Mouse (Mus musculus) ZHBTc4 (cell line): ENCODE data around the gene Plpp7.

Experiments used
- DNase-seq: peaks from one replicate; pipeline ENCODE4 v3.0.0-alpha.2; 2011; ENCODE audit warnings: low read depth, low spot score

The Plpp7 gene

DNA sequence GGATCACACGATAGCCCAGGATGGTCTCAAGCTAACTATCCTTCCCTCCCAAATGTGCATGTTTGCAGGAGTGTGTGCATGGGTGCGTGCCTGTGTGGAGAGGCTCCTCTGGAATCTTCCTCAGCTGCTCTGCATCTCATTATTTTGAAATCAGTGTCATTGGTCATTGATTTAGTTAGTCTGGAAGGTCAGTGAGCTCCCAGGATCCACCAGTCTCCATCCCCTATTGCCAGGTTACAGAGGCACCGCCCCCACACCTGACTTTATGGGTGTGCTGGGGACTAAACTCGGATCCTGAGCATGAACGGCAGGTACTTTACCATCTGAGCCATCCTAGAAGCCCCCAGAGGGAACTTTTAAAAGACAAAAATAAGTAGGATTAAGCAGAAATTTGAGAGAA lies 7.6 kb downstream of the Plpp7 start:
- DNase-seq = peak; percentile 61

DNA sequence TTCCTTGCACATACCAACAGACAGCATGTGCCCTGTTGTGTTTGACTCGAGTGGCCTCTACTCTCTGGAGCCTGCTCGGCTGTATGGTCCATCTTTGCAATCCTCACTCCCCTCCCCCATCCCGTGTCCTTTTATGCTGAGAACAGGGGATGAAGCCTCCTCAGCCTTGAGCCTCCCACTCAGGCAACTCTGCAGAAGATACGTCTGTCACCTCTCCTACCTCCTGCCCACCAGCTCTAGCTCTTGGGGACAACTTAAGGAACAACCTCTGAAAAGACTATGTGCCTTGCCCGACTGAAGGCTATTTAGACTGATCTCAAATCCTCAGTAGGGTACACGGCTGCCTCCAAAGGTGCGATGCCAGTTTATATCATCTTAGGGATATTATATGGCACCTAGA lies 8.2 kb downstream of the Plpp7 start:
- no peak for DNase-seq

DNA sequence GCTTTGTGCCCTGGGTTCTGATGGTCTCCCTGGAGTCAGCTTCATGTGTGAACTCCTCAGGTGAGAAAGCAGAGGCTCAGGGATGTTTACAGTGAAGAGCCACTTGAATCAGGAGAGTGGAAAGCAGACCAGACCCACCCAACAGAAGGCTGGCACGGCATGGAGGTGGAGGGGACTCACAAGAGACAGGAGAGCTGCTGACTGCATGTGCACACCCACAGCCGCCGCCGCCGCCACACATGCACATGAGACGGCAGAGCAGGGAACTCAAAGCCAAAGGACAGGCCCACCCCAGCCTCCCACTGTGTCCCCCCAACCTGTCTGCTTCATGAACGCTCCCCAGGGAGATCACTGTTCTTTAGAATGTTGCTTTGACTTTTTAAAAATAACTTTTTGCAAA lies 8.8 kb downstream of the Plpp7 start:
- no peak for DNase-seq

DNA sequence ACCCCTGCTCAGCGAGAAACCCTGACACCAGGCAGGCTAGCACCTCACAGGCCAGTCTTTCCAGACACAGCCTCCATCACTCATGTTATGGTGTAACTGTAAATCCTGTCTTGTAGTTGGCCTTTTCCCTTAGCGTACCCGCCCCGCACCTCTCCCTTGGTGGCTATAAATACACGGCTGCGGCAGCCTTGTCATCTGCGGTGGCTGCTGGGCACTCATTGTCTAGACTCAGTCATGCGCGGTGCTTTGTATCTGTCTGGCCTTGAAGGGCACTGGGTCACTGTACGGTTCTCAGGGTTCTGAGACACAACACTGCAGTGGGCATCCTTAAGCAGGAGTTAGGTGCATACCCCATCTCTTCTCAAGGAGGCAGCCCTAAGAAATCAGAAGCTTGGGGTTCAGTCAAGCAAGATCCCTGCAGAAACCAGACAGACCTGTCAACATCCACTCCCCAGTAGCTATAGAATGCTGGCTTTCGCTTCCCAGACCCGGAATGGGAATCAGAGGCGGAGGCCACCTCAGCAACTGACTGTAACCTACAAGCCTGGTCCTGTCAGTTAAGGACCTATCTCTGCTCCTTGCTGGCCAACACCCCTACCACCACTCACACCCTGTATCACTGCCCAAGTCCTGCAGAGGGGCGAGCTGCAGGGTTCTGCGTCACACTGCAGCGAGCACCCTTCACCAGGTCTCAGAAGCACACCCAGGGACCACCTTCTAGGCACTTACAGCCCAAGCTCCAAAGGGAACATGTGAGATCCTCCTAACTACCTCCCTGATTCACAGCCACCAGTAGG lies 10.0 kb downstream of the Plpp7 start:
- peak; percentile 16 for DNase-seq

DNA sequence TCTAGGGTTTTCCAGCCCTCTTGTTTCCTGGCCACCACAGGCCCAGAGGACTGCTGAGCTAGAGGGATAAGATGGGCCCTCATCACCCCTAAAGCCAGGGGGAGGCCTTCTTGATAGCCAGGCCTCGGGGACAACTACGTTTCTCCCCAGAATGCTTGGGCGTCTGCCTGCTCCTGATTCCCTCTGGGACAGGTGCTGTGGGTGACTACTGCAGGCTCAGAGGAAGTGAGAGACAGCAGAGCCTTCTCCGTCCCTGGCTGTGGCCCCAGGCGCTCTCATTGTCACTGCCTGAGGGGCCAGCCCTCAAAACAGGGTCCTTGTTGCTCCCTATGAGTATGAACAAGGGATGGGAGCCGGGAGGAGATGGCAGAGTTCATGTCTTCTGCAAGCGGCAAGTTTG lies 10.6 kb downstream of the Plpp7 start:
- DNase-seq = no peak

DNA sequence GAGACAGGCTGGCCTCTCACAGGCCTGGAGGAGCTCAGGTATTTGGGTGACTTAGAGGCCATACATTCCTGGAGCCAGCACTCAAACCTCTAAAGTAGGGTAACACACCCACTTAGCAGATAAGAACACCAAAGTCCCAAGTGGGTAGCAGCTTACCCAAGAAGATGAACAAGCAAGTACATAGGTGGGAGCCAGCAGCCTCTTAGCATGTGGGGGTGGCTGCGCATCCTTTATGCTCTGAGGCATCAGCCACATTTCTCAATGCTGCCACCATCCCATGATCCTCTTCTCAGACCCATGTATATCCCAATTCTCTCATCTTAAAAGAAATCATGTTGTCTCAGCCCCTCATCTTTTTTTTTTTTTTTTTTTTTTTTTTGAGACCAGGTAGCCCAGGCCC lies 15.9 kb downstream of the Plpp7 start:
- no peak for DNase-seq

DNA sequence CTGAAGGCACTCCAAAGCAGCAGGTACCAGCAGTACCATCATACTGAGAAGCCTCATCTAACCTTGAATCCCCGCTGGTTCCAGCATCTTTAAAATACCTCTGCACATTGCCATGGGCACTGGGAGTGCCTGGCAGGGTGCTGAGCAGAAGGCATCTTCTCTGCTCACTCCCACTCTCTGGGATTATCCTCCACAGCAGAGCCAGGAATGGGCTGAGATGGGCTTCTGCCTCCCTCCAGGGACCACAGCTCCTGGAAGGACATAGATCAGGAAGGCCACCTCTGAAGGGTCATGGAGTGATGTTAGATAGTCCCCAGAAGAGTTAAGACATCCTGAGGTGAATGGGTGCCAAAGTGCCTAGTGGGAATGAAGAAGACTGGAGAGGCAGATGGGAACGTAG lies 17.2 kb downstream of the Plpp7 start:
- DNase-seq = no peak

DNA sequence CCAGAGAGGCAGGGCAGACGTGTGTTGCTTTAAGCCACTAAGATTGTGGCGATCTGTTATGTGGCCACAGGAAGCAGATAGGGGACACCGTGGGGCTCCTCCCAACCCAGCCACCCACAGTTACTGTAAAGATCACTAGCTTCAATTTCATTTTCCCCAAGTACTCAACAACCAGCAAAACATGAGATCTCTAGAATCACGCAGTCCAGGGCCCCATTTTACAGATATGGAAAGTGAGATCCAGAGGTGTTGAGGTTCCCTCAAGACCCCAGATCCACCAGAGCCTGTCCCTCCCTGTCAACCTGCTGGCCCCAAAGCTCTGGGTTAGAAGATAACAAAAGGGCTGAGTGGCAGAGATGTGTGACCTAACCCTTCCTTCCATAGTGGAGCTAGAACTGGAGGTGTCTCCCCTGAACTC lies 20.5 kb downstream of the Plpp7 start:
- no peak for DNase-seq

DNA sequence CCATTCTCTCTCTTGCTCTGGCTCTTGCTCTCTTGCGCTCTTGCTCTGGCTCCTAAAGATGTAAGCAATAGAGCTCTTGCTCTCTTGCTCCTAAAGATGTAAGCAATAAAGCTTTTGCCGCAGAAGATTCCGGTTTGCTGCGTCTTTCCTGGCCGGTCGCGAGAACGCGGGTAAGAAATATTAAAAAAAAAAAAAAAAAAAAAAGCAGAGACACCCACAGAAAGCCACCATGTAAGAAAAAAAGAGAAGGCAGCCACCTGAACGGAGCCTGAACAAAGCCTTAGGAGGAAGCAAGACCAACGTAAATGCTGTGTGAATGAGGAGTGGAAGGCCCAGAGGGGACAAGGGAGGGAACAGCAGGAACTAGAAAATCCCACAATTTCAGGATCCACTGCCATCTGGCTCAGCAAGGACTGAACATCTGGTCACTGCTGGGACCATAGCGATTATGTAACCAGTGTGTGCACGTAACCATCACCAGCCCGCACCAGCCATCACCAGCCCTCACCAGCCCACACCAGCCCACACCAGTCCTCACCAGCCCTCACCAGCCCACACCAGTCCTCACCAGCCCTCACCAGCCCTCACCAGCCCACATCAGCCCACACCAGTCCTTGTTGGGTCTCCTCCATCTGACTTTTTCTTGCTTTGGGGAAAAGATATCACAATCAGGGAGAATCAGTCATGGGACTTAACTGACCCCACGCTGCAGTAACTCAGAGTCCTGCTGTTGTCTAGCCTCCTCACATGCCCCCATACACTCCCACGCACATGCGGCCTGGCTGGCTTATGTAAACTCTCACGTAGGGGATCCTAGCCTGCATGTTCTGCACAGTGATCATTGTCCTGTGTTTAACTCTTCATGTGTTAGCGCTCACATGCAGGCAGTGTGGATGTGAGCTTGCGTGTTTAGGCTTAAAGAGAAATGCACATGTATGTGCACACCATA lies 24.7 kb downstream of the Plpp7 start:
- no peak for DNase-seq

DNA sequence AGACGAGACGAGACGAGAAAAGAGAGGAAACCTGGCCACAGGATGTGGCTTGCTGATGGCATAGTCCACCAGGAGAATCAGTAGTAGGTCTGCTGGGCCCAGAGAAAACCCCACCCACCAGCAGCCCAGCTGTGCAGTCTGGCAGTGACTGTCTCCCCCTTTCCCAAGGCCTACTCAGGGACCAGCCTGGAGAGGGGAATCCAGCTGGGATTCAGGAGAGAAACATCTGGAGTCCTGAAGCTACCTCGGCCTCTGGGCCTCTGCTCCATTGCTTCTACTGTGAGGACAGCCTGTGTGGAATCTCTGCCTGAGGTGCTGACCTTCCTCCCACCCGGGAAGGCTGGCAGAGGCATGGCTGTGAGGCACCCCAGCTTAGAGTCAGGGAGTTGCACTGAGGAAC lies 25.8 kb downstream of the Plpp7 start:
- DNase-seq = no peak

DNA sequence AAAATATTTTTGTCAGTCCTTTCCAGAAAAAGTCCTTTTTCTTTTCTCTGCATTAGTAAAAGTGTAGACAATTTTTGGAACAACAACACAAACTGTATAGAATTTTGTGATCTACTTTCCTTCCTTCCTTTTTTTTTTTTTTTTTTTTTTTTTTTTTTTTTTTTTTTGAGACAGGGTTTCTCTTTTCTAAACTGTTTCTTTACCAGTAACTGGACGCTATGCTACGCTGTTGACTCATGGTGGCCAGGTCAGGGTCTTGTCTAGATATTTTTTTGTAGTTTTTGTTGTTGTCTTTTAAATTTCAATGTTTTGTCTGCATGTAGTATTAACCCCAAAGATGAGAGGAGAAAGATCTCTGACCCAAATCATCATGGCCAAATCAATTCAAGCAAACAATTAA lies 26.5 kb downstream of the Plpp7 start:
- DNase-seq = no peak

DNA sequence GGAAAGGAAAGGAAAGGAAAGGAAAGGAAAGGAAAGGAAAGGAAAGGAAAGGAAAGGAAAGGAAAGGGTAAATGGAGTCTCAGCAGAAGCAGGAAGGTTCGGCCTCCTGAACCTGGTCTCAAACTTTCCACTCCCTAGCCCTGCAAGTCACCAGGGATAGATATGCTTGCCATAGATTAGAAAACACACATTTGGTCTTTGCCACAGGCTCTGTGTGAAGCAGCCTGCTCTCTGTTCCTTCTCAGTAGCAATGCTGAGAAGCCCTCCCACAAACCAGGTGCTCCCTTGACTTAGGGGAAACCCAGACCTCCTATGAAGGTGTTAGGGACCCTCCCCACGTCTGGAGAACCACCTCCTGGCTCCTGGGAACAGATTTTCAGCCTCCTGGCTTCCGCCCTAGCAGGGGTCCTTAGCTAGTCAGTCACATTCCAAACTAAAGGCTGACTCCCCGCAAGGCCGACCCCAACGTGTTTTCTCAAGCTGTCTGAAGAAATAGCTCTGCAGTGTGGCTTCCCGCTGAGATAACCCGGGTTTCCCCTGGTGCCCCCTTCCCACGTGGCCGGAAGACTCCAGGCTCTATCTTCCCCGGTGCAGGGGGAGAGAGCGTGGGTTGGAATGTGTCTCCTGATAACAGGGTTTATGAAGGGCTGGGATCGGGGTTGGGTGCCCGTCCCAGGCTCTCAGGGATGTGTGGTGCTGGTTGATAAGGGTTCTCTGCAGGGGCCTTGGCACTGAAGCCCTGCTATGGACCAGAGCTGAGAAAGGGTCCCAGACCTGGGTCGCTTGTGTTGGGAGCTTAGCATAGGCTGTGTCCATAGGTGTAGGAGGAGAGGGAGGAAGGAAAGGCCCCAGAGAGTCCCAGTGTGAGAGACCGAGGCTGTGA lies 32.6 kb downstream of the Plpp7 start:
- peak; percentile 21 for DNase-seq

DNA sequence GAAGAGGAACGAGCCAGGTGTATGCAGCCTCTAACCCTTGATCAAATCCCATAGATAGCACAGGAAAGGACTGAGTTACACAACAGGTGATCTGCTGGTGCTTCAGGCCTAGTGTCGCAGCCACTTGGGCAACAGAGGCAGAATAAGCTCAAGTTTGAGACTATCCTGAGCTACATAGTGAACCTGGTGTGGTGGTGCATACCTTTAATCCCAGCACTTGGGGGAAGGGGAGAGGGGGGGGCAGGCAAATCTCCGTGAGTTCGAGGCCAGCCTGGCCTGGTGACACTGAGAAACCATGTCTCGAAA lies 33.2 kb downstream of the Plpp7 start:
- DNase-seq = no peak

DNA sequence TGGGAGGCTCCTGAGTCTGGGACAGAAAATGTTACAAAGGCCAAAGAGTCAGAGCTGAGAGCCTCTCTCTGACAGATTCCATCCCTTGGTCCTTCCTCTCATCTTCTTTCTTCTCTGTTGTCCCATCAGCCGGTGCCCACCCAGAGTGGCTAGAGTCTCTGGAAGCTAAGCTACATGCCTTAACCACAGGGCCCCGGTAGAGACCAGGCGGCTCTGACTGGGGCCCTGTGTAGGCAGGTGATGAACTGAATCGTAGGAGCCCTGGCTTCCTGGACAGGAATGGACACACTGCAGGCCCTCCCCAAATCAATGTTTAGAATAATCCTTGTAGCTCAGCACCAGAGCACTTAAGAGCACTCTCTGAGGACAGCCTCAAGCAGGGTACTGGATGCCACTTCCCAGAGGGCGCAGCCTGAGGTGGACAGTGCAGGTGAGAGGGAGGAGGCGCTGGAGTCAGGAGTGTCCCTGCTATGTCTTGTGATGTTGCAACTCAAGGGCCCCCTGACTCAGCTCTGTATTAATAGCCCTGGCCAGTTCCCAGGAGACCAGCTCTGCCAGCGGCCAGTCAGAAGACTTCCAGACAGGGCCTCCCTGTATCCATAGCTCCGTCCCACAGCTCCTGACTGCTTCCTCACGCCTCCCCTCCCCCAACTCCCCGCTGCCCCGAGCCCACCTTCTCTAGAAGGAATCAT lies 34.2 kb downstream of the Plpp7 start:
- no peak for DNase-seq

DNA sequence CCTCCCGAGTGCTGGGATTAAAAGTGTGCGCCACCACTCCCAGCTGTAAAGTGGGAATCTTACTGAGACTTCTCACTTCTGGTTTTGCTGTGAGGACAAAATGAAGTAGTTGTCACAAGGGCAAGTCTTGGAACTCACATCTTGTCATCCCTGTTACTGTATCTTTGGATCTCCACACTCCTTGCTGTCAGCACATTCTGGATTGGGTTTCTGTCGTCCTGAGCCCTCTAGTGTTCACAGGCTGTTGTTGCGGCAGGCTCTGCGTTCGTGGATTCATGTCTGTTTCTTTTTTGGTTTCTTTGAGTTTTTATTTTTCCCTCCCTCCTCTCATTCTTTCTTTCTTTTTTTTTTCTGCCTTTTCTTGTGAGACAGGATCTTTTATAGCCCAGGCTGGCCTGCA lies 35.1 kb downstream of the Plpp7 start:
- DNase-seq = peak; percentile 75

DNA sequence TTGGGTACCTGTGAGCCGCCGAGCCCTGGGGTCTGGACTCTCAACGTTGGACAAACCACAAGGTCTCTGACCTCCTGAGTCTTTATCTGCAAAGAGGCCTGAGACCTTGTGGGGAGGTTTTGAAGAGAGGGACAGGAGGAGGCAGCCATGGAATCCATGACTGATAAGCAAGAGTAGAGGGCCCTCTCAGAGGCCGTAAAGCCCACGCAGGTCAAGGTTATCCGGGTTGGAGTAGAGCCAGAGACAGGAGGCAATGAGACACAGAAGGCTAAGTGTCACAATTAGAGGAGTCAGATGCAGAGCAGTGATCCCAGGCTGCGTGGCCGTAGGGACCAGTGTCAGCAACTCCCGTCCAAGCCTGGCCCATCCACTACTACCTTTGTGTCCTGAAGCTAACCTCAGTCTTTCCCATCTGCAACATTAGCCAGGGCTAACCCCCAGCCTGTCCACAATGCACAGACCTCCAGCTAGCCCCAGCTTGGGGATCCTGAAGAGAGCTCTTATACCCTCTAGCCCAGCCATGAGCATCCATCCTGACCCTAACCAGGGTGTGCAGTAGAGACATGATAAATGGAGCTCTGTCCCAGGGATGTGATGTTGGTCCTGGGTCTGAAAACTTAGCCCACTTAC lies 36.0 kb downstream of the Plpp7 start:
- no peak for DNase-seq

DNA sequence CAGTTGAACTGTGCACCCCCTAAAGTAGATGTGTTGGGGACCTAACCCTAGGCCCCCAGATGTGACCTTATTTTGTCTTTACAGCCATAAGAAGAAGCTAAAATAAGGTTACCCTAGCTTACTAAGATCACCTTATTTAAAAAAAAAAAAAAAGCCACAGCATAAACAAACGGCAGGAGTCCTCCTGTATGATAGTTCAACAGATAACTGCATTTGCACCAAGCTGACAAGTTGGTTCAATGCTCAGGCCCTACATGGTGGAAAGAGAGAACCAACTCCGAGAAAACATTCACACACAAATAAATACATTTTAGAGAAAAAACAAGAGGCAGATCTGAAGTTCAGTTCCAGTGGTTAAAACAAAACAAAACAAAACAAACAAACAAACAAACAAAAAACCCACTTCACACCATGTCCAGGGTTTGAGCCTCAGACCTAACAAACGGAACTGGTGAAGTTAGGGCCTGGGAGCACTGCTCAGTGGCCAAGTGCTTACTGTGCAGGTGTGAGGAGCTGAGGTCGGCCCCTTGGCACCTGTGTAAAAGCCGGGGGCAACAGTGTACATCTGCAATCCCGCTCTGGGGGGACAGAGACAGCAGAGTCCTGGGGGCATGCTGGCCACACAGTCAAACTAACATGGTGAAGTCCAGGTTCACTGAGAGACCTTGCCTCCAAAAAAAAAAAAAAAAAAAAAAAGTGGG lies 36.7 kb downstream of the Plpp7 start:
- peak; percentile 13 for DNase-seq

DNA sequence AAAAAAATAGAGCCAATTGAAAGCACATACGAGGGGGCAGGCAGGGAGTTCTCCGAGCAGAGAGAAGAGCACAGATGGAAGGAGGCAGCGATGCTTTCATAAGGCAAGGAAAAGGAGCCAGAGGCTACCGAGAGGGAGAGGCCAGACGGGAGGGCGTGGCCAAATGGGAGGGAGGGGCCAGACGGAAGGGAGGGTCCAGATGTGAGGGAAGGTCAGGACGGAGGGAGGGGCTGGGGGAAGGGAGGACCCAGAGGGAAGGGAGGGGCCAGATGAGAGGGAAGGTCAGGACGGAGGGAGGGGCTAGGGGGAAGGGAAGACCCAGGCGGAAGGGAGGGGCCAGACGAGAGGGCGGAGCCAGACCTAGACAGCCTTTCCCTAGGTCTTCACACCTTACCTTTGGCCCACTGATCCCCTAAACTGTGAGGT lies 37.3 kb downstream of the Plpp7 start:
- peak; percentile 99 for DNase-seq

DNA sequence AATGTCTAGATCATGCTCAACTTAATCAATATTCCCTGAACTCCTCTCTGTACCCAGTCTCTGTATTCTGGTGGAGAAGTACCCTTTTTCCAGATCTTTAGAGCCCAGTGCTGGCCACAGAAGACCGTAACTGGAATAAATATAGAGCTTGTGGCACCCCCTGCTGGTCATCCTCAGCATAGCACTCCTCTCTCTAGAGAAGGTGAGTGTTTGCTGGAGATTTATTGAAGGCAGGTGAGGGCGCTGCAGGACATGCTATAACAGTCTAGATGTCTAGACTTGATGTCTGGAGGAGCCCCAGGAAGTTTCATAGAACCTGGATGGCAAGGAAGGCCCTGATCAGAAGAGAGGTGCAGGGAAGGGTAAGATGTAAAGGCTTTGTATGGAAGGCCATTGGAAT lies 38.7 kb downstream of the Plpp7 start:
- DNase-seq = peak; percentile 92

DNA sequence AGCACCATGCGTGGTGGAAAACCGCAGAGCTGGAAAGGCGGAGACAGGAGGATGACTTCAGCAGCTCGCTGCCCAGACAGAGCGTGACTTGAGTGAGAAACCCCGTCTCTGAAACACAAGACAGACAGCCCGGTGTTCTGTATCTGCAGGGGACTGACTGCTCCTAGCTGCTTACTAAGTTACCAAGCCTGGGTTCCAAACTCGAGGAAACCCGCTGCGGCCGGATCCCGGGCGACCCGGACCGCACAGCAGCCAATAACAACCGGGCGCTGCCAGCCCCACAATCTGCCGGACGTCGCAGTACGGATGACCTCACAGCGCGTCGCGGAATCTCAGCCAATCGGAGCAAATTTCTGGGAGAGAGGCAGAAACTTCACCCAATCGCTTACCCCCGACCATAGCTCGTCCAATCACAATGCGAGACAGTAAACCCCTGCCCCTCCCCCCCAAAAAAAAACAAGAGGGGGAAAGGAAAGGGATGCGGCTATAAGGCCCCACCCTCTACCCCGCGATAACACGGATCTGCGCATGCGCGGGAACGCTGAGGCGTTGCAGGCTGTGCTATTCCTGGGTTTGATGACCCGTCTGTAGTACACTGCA lies 42.4 kb downstream of the Plpp7 start:
- peak; percentile 100 for DNase-seq
